Mouse (Mus musculus): ENCODE measurements around the gene Dcun1d1.

GRCm38 (mm10) chr3:35908982-35909680 lies 28.1 kb downstream of the Dcun1d1 start:
- TF ChIP-seq CTCF (IDR thresholded peaks at IDR 0.05; ENCODE audit: low read depth) = no peak
- no peak for TF ChIP-seq EP300 (optimal IDR thresholded peaks at IDR 0.05)

All from stomach, postnatal 0 days (tissue).